ENCODE assay signal across 14 mouse cellular contexts in the genomic region with DNA sequence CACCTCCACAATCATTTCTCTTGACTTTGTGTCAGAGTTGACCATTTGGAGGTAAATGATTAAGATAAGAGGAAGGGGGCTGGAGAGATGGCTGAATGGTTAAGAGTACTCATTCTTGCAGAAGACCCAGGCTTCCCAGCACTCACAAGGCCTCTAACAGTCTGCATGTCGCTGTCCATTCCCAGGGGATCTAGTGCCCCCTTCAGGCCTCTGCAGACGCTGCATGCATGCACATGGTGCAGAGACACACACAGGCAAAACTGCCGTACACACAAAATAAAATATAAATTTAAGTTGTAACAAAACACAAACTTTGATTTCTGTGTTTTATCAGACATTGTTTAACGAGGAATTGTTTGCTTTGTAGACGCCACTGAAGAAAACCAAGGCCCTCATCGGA. TPM values are rescaled to one million over a fixed set of nuclear protein-coding genes. Genes with fewer than 3 reads are reported as not detected.
A peak's percentile ranks its signal among the peaks of the same experiment; 100 is the strongest.
DNase-seq lines count a peak whose midpoint lies in the region; ATAC-seq lines count a peak whose summit lies in the region.
"Had no signal": no experiment of that assay in that cellular context is flagged by ENCODE, and none has a peak within 500 bp of the region (broad histone marks: within the 10 kb centered on the region; RNA-seq: fewer than 3 reads in every experiment).

No protein-coding gene starts in this region.

- no peak for ATAC-seq in liver, embryonic 11.5 days (replicated peaks; ENCODE audit: low FRiP score)
- ATAC-seq in erythroblast, adult 5-6 weeks (replicated peaks; ENCODE audit: low FRiP score, poor library complexity, severe bottlenecking) = 0 out of 2 replicates have a peak, but pooled peaks have one; percentile 41

- H3K9ac ChIP-seq in liver, embryonic 11.5 days (ENCODE audit: low read depth, low read length) = no peak overlapping the region
- H3K9ac ChIP-seq: embryonic facial prominence, embryonic 13.5 days; hindbrain, embryonic 14.5 days; limb, embryonic 12.5 days; neural tube, embryonic 13.5 days had no signal

- WGBS in liver, embryonic 11.5 days = 92% methylated on average over 6 of the region's 6 CpGs

- no peak overlapping the region for H3K4me3 ChIP-seq in liver, embryonic 11.5 days (ENCODE audit: low read depth, low read length)
- H3K4me3 ChIP-seq: embryonic facial prominence, embryonic 13.5 days; limb, embryonic 12.5 days; neural tube, embryonic 13.5 days had no signal

- no peaks in the 10 kb centered on the region for H3K9me3 ChIP-seq in liver, embryonic 11.5 days (ENCODE audit: control insufficient read depth, low read length)
- H3K9me3 ChIP-seq: embryonic facial prominence, embryonic 13.5 days; limb, embryonic 12.5 days; neural tube, embryonic 13.5 days had no signal

- peak; percentile 27 for DNase-seq in adrenal gland, postnatal 25 days
- no peak for DNase-seq in adrenal gland, adult 8-10 months
- DNase-seq in liver (peak; percentile 42), MN1 (ENCODE audit: low spot score) (no peak)
- DNase-seq in liver, embryonic 11.5 days (ENCODE audit: low spot score) = no peak
- DNase-seq in B cell, adult 2 months = peak; percentile 56 to 57
- no peak for DNase-seq in thymus, postnatal 36 days
- DNase-seq: cerebellum, adult 9-11 months had no signal

- peaks cover 14% of the 10 kb centered on the region for H3K4me1 ChIP-seq in liver, embryonic 11.5 days (replicated peaks; ENCODE audit: control insufficient read depth, insufficient read depth, low read length)

- peaks cover 6% of the 10 kb centered on the region for H3K36me3 ChIP-seq in liver, embryonic 11.5 days (ENCODE audit: control insufficient read depth, insufficient read depth, low read length)

- no peak overlapping the region for H3K27ac ChIP-seq in liver, embryonic 11.5 days (ENCODE audit: low read depth, low read length)
- H3K27ac ChIP-seq: embryonic facial prominence, embryonic 13.5 days; hindbrain, embryonic 14.5 days; limb, embryonic 12.5 days; neural tube, embryonic 13.5 days had no signal

- H3K27me3 ChIP-seq in liver, embryonic 11.5 days (replicated peaks; ENCODE audit: control insufficient read depth, insufficient read depth, low read length) = no peaks in the 10 kb centered on the region
- H3K27me3 ChIP-seq: embryonic facial prominence, embryonic 13.5 days; limb, embryonic 12.5 days; neural tube, embryonic 13.5 days had no signal

- H3K4me2 ChIP-seq in liver, embryonic 11.5 days = no peak overlapping the region
- H3K4me2 ChIP-seq: embryonic facial prominence, embryonic 13.5 days; heart, embryonic 11.5 days; hindbrain, embryonic 14.5 days; limb, embryonic 12.5 days; neural tube, embryonic 13.5 days had no signal

RNA-seq across cellular contexts. Expression of gene Gns, which starts 5.9 kb away (rescaled TPM):
- 194 and 195 TPM in 2 replicates for total RNA-seq in adrenal gland, postnatal 25 days (2021)
- total RNA-seq in adrenal gland, adult 8-10 months (2022) = 100 to 1,000 TPM; 181 to 274 (median 211) TPM
- 31.2 and 31.6 TPM in 2 replicates for polyA plus RNA-seq in liver, embryonic 11.5 days (2014; fragmentation: Nextera tagmentation; extraction: Ambion mirVana)
- total RNA-seq in erythroblast, adult 5-6 weeks (2015; ENCODE audit: low replicate concordance) = 9.6 and 15.3 TPM in 2 replicates
- 4.9 and 11.6 TPM in 2 replicates for total RNA-seq in erythroblast, adult 5-6 weeks (2017; ENCODE audit: low replicate concordance)

RNA-seq across cellular contexts. Expression of gene Tbc1d30, which starts 19.7 kb away (rescaled TPM):
- total RNA-seq in adrenal gland, postnatal 25 days (2021) = 9.6 and 11.0 TPM in 2 replicates
- 10 to 100 TPM in 1 of 4 experiments, 1 to 10 TPM in 3; 3.2 to 11.0 (median 7.9) TPM for total RNA-seq in adrenal gland, adult 8-10 months (2022)
- 0.27 and 0.78 TPM in 2 replicates for polyA plus RNA-seq in liver, embryonic 11.5 days (2014; fragmentation: Nextera tagmentation; extraction: Ambion mirVana)
- total RNA-seq in erythroblast, adult 5-6 weeks (2015; ENCODE audit: low replicate concordance) = 0.42 TPM in 1 of 2 replicates, not detected in the other
- total RNA-seq in erythroblast, adult 5-6 weeks (2017; ENCODE audit: low replicate concordance) = 0.14 and 0.60 TPM in 2 replicates

Comparison
In these comparisons a context has a peak if more than half of its experiments do, and no peak if none do; other contexts are left out.
1. DNase-seq: peak in adrenal gland, postnatal 25 days (single experiment), liver (single experiment) and B cell, adult 2 months (2 of 2); none in adrenal gland, adult 8-10 months (single experiment), liver, embryonic 11.5 days (single experiment), MN1 (single experiment) and thymus, postnatal 36 days (0 of 2).
2. RNA of gene Gns, which starts 5.9 kb away (total RNA-seq): 181 to 274 TPM in adrenal gland, adult 8-10 months and 194 to 195 TPM in adrenal gland, postnatal 25 days; 4.9 to 15.3 TPM in erythroblast, adult 5-6 weeks; every median in the first group is over 10 times any median in the second.